In genomic region chr8:107030650-107031576, GRCm38 (mm10) we compare ENCODE assay signal across 8 mouse cellular contexts. TPM values are rescaled to one million over a fixed set of nuclear protein-coding genes. Genes with fewer than 3 reads are reported as not detected.
DNase-seq lines count a peak whose midpoint lies in the region; ATAC-seq and TF ChIP-seq lines count a peak whose summit lies in the region.

TSS of gene Vps4a (plus strand) at chr8:107031222.

- ATAC-seq in activated CD4-positive, CD25-positive, alpha-beta regulatory T cell, adult 4 months, result peak; percentile 82
- peak; percentile 90 for ATAC-seq in megakaryocyte progenitor cell, adult 5-6 weeks (replicated peaks; ENCODE audit: poor library complexity)

- TF ChIP-seq POLR2A in cortical plate, adult 2 months (IDR thresholded peaks at IDR 0.05; ENCODE audit: extremely low read depth, insufficient read depth, low read length), result peak; percentile 65; the same call in 1 of the 2 replicates

- H3K27ac ChIP-seq in cortical plate, adult 2 months (ENCODE audit: insufficient read depth, low read length), result peak within 1 kb of the TSS; percentile 85

- H3K4me3 ChIP-seq in cortical plate, adult 2 months (ENCODE audit: insufficient read depth, low read length), result peak within 1 kb of the TSS; percentile 91

- H3K4me1 ChIP-seq in cortical plate, adult 2 months (ENCODE audit: control insufficient read depth, insufficient read depth, low read length), result peaks cover 5% of the 10 kb centered on the region

- DNase-seq in gastrocnemius, postnatal 10 days, result peak; percentile 98
- DNase-seq in induced T-regulatory cell, adult 2 months (ENCODE audit: low read depth), result peak; percentile 96
- peak; percentile 88 to 97 for DNase-seq in left cerebral cortex, adult 9 months (ENCODE audit: low spot score in 2 of 2)
- DNase-seq in right cerebral cortex, postnatal 14 days, result peak; percentile 94
- DNase-seq in urinary bladder, postnatal 36 days (ENCODE audit: low spot score in 2 of 2), result peak; percentile 97

- peak; percentile 53 for TF ChIP-seq CTCF in cortical plate, adult 2 months (IDR thresholded peaks at IDR 0.05; ENCODE audit: extremely low read depth, insufficient read depth, low read length)

RNA-seq across cellular contexts. Expression of gene Vps4a, which starts in this region (rescaled TPM):
- 10 to 100 TPM; 32.8 to 33.1 TPM for polyA plus RNA-seq in activated CD4-positive, CD25-positive, alpha-beta regulatory T cell, adult 4 months (2017; shearing (Covaris generic))
- 99.0 and 103 TPM in 2 replicates for polyA plus RNA-seq in cortical plate, adult 2 months (2012; rRNA removed)
- 10 to 100 TPM; 48.1 to 50.4 TPM for total RNA-seq in gastrocnemius, postnatal 10 days (2021)
- 26.4 and 27.4 TPM in 2 replicates for total RNA-seq in megakaryocyte progenitor cell, adult 5-6 weeks (2015)
- total RNA-seq in megakaryocyte progenitor cell, adult 5-6 weeks (2017), result 34.3 and 34.5 TPM in 2 replicates

Comparison
In these comparisons a context has a peak if more than half of its experiments do, and no peak if none do; other contexts are left out.
1. Peak in every context shown above with its lines: DNase-seq, ATAC-seq, H3K4me3 ChIP-seq and H3K27ac ChIP-seq.